Mouse (Mus musculus): ENCODE data around the gene Tktl1. TPM values are rescaled to one million over a fixed set of nuclear protein-coding genes. Genes with fewer than 3 reads are reported as not detected.

The Tktl1 gene
- polyA plus RNA-seq, 1 experiment from 2014 or later, result 0.09 TPM

GRCm38 (mm10) chrX:74240332-74240731 is 63.3 kb downstream of the Tktl1 start:
- no peak overlapping the region for H3K4me3 ChIP-seq (ENCODE audit: low read length)
- H3K36me3 ChIP-seq (ENCODE audit: control insufficient read depth, insufficient read depth), result peaks cover 61% of the 10 kb centered on the region
- H3K27ac ChIP-seq (ENCODE audit: low read length), result no peak overlapping the region
- no peaks in the 10 kb centered on the region for H3K9me3 ChIP-seq (replicated peaks; ENCODE audit: control insufficient read depth, low read length)
- no peak for ATAC-seq (replicated peaks; ENCODE audit: extremely low read depth, insufficient read depth, low FRiP score)
- H3K27me3 ChIP-seq (ENCODE audit: control insufficient read depth, insufficient read depth, low read length), result no peaks in the 10 kb centered on the region
- no peak overlapping the region for H3K9ac ChIP-seq (ENCODE audit: low read length)
- 90% methylated on average over 4 of the region's 4 CpGs for WGBS
- H3K4me1 ChIP-seq (ENCODE audit: control insufficient read depth, insufficient read depth, low read length), result peaks cover 7% of the 10 kb centered on the region
- H3K4me2 ChIP-seq (ENCODE audit: low read depth, low read length), result no peak overlapping the region

GRCm38 (mm10) chrX:74243396-74243795 is 66.3 kb downstream of the Tktl1 start:
- peak overlapping the region; percentile 69 for H3K4me3 ChIP-seq (ENCODE audit: low read length)
- H3K9me3 ChIP-seq (replicated peaks; ENCODE audit: control insufficient read depth, low read length), result no peaks in the 10 kb centered on the region
- peaks cover 7% of the 10 kb centered on the region for H3K4me1 ChIP-seq (ENCODE audit: control insufficient read depth, insufficient read depth, low read length)
- ATAC-seq (replicated peaks; ENCODE audit: extremely low read depth, insufficient read depth, low FRiP score), result no peak
- H3K27ac ChIP-seq (ENCODE audit: low read length), result peak overlapping the region; percentile 94
- peak overlapping the region; percentile 75 for H3K4me2 ChIP-seq (ENCODE audit: low read depth, low read length)
- H3K36me3 ChIP-seq (ENCODE audit: control insufficient read depth, insufficient read depth), result peaks cover 39% of the 10 kb centered on the region
- no peaks in the 10 kb centered on the region for H3K27me3 ChIP-seq (ENCODE audit: control insufficient read depth, insufficient read depth, low read length)
- 57% methylated on average over 2 of the region's 2 CpGs for WGBS
- peak overlapping the region; percentile 68 for H3K9ac ChIP-seq (ENCODE audit: low read length)

- Histone ChIP-seq H3K4me2 (ENCODE audit: low read depth, low read length) (peak overlapping the region; percentile 75), H3K9me3 (replicated peaks; ENCODE audit: control insufficient read depth, low read length) (no peaks in the 10 kb centered on the region), H3K27me3 (ENCODE audit: control insufficient read depth, insufficient read depth, low read length) (no peaks in the 10 kb centered on the region), H3K9ac (ENCODE audit: low read length) (peak overlapping the region; percentile 68), H3K4me3 (ENCODE audit: low read length) (peak overlapping the region; percentile 69), H3K36me3 (ENCODE audit: control insufficient read depth, insufficient read depth) (peaks cover 35% of the 10 kb centered on the region), H3K27ac (ENCODE audit: low read length) (peak overlapping the region; percentile 94), H3K4me1 (ENCODE audit: control insufficient read depth, insufficient read depth, low read length) (peaks cover 7% of the 10 kb centered on the region)
- 31% methylated on average over 3 of the region's 3 CpGs for WGBS
- no peak for ATAC-seq (replicated peaks; ENCODE audit: extremely low read depth, insufficient read depth, low FRiP score)
Observed at GRCm38 (mm10) chrX:74243807-74244206, 66.7 kb downstream of the Tktl1 start.

GRCm38 (mm10) chrX:74244614-74245083 is 67.6 kb downstream of the Tktl1 start:
- Histone ChIP-seq H3K27me3 (ENCODE audit: control insufficient read depth, insufficient read depth, low read length) (no peaks in the 10 kb centered on the region), H3K36me3 (ENCODE audit: control insufficient read depth, insufficient read depth) (peaks cover 28% of the 10 kb centered on the region), H3K4me3 (ENCODE audit: low read length) (peak overlapping the region; percentile 69), H3K9me3 (replicated peaks; ENCODE audit: control insufficient read depth, low read length) (no peaks in the 10 kb centered on the region), H3K27ac (ENCODE audit: low read length) (peak overlapping the region; percentile 94), H3K4me1 (ENCODE audit: control insufficient read depth, insufficient read depth, low read length) (peaks cover 9% of the 10 kb centered on the region), H3K9ac (ENCODE audit: low read length) (peak overlapping the region; percentile 86), H3K4me2 (ENCODE audit: low read depth, low read length) (peak overlapping the region; percentile 75)
- peak; percentile 63 for ATAC-seq (replicated peaks; ENCODE audit: extremely low read depth, insufficient read depth, low FRiP score)
- 24% methylated on average over 3 of the region's 3 CpGs for WGBS

GRCm38 (mm10) chrX:74245107-74245506 is 68.0 kb downstream of the Tktl1 start:
- H3K9ac ChIP-seq (ENCODE audit: low read length), result peak overlapping the region; percentile 86
- H3K9me3 ChIP-seq (replicated peaks; ENCODE audit: control insufficient read depth, low read length), result no peaks in the 10 kb centered on the region
- no peaks in the 10 kb centered on the region for H3K27me3 ChIP-seq (ENCODE audit: control insufficient read depth, insufficient read depth, low read length)
- peak overlapping the region; percentile 94 for H3K27ac ChIP-seq (ENCODE audit: low read length)
- peaks cover 9% of the 10 kb centered on the region for H3K4me1 ChIP-seq (ENCODE audit: control insufficient read depth, insufficient read depth, low read length)
- H3K4me3 ChIP-seq (ENCODE audit: low read length), result peak overlapping the region; percentile 69
- peaks cover 24% of the 10 kb centered on the region for H3K36me3 ChIP-seq (ENCODE audit: control insufficient read depth, insufficient read depth)
- 27% methylated on average over 1 of the region's 1 CpGs for WGBS
- H3K4me2 ChIP-seq (ENCODE audit: low read depth, low read length), result peak overlapping the region; percentile 75
- no peak for ATAC-seq (replicated peaks; ENCODE audit: extremely low read depth, insufficient read depth, low FRiP score)

GRCm38 (mm10) chrX:74245687-74246086 is 68.6 kb downstream of the Tktl1 start:
- WGBS, result 11% methylated on average over 21 of the region's 21 CpGs
- peaks cover 9% of the 10 kb centered on the region for H3K4me1 ChIP-seq (ENCODE audit: control insufficient read depth, insufficient read depth, low read length)
- ATAC-seq (replicated peaks; ENCODE audit: extremely low read depth, insufficient read depth, low FRiP score), result peak; percentile 51

GRCm38 (mm10) chrX:74246213-74246681 is 69.2 kb downstream of the Tktl1 start:
- Histone ChIP-seq H3K9ac (ENCODE audit: low read length) (peak overlapping the region; percentile 86), H3K36me3 (ENCODE audit: control insufficient read depth, insufficient read depth) (peaks cover 20% of the 10 kb centered on the region), H3K27me3 (ENCODE audit: control insufficient read depth, insufficient read depth, low read length) (no peaks in the 10 kb centered on the region), H3K4me3 (ENCODE audit: low read length) (peak overlapping the region; percentile 69), H3K27ac (ENCODE audit: low read length) (peak overlapping the region; percentile 94), H3K4me2 (ENCODE audit: low read depth, low read length) (peak overlapping the region; percentile 75), H3K9me3 (replicated peaks; ENCODE audit: control insufficient read depth, low read length) (no peaks in the 10 kb centered on the region), H3K4me1 (ENCODE audit: control insufficient read depth, insufficient read depth, low read length) (peaks cover 9% of the 10 kb centered on the region)
- WGBS, result 14% methylated on average over 38 of the region's 38 CpGs
- ATAC-seq (replicated peaks; ENCODE audit: extremely low read depth, insufficient read depth, low FRiP score), result peak; percentile 83

More at GRCm38 (mm10) chrX:74245687-74246086, 68.6 kb downstream of the Tktl1 start:
- Histone ChIP-seq H3K27me3 (ENCODE audit: control insufficient read depth, insufficient read depth, low read length) (no peaks in the 10 kb centered on the region), H3K9ac (ENCODE audit: low read length) (peak overlapping the region; percentile 86), H3K27ac (ENCODE audit: low read length) (peak overlapping the region; percentile 94), H3K4me2 (ENCODE audit: low read depth, low read length) (peak overlapping the region; percentile 75), H3K9me3 (replicated peaks; ENCODE audit: control insufficient read depth, low read length) (no peaks in the 10 kb centered on the region), H3K36me3 (ENCODE audit: control insufficient read depth, insufficient read depth) (peaks cover 24% of the 10 kb centered on the region), H3K4me3 (ENCODE audit: low read length) (peak overlapping the region; percentile 69)

GRCm38 (mm10) chrX:74246693-74247092 is 69.6 kb downstream of the Tktl1 start:
- ATAC-seq (replicated peaks; ENCODE audit: extremely low read depth, insufficient read depth, low FRiP score), result peak; percentile 18; the same call in 1 of the 2 replicates
- Histone ChIP-seq H3K4me2 (ENCODE audit: low read depth, low read length) (peak overlapping the region; percentile 68), H3K27me3 (ENCODE audit: control insufficient read depth, insufficient read depth, low read length) (no peaks in the 10 kb centered on the region), H3K9ac (ENCODE audit: low read length) (peak overlapping the region; percentile 75), H3K4me3 (ENCODE audit: low read length) (peak overlapping the region; percentile 55), H3K4me1 (ENCODE audit: control insufficient read depth, insufficient read depth, low read length) (peaks cover 9% of the 10 kb centered on the region), H3K36me3 (ENCODE audit: control insufficient read depth, insufficient read depth) (peaks cover 15% of the 10 kb centered on the region), H3K9me3 (replicated peaks; ENCODE audit: control insufficient read depth, low read length) (no peaks in the 10 kb centered on the region), H3K27ac (ENCODE audit: low read length) (peak overlapping the region; percentile 93)
- 21% methylated on average over 15 of the region's 15 CpGs for WGBS

GRCm38 (mm10) chrX:74248651-74249050 is 71.6 kb downstream of the Tktl1 start:
- Histone ChIP-seq H3K27ac (ENCODE audit: low read length) (peak overlapping the region; percentile 81), H3K36me3 (ENCODE audit: control insufficient read depth, insufficient read depth) (no peaks in the 10 kb centered on the region), H3K27me3 (ENCODE audit: control insufficient read depth, insufficient read depth, low read length) (no peaks in the 10 kb centered on the region), H3K4me2 (ENCODE audit: low read depth, low read length) (peak overlapping the region; percentile 68), H3K9ac (ENCODE audit: low read length) (peak overlapping the region; percentile 76), H3K4me3 (ENCODE audit: low read length) (peak overlapping the region; percentile 51), H3K4me1 (ENCODE audit: control insufficient read depth, insufficient read depth, low read length) (peaks cover 2% of the 10 kb centered on the region; the same call in 1 of the 2 replicates), H3K9me3 (replicated peaks; ENCODE audit: control insufficient read depth, low read length) (no peaks in the 10 kb centered on the region)
- no peak for ATAC-seq (replicated peaks; ENCODE audit: extremely low read depth, insufficient read depth, low FRiP score)
- 5% methylated on average over 3 of the region's 3 CpGs for WGBS
